8 mouse cellular contexts compared by ENCODE assay signal in genomic region chr3:27689149-27689865, GRCm38 (mm10). TPM values are rescaled to one million over a fixed set of nuclear protein-coding genes. Genes with fewer than 3 reads are reported as not detected.
A peak's percentile ranks its signal among the peaks of the same experiment; 100 is the strongest.
DNase-seq lines count a peak whose midpoint lies in the region; ATAC-seq and TF ChIP-seq lines count a peak whose summit lies in the region.

No protein-coding gene starts in this region.

- H3K4me1 ChIP-seq in cerebellum, adult 2 months (ENCODE audit: control insufficient read depth, insufficient read depth, low read length), result peaks cover 17% of the 10 kb centered on the region; the same call in 1 of the 2 replicates
- H3K4me1 ChIP-seq in heart, embryonic 16.5 days (ENCODE audit: control insufficient read depth, insufficient read depth, low read length), result peaks cover 61% of the 10 kb centered on the region
- H3K4me1 ChIP-seq in liver, embryonic 15.5 days (replicated peaks), result peaks cover 57% of the 10 kb centered on the region

- no peak for TF ChIP-seq POLR2A in cerebellum, adult 2 months (IDR thresholded peaks at IDR 0.05; ENCODE audit: borderline replicate concordance, insufficient read depth, low read length)

- WGBS in cerebellum, adult 2 months, result 40% methylated on average over 12 of the region's 12 CpGs
- WGBS in heart, embryonic 16.5 days, result 60% methylated on average over 12 of the region's 12 CpGs
- WGBS in liver, embryonic 15.5 days (ENCODE audit: insufficient replicate concordance), result 45% methylated on average over 12 of the region's 12 CpGs

- no peaks in the 10 kb centered on the region for H3K9me3 ChIP-seq in heart, embryonic 16.5 days (replicated peaks; ENCODE audit: control insufficient read depth, low read length)
- H3K9me3 ChIP-seq in liver, embryonic 15.5 days (replicated peaks), result no peaks in the 10 kb centered on the region

- no peaks in the 10 kb centered on the region for H3K27me3 ChIP-seq in cerebellum, adult 2 months (ENCODE audit: control insufficient read depth, insufficient read depth, low read length)
- no peaks in the 10 kb centered on the region for H3K27me3 ChIP-seq in heart, embryonic 16.5 days (ENCODE audit: control insufficient read depth, insufficient read depth, low read length)
- no peaks in the 10 kb centered on the region for H3K27me3 ChIP-seq in liver, embryonic 15.5 days

- ATAC-seq in heart, embryonic 16.5 days (replicated peaks; ENCODE audit: extremely low read depth, insufficient read depth, low FRiP score), result no peak
- ATAC-seq in liver, embryonic 15.5 days (ENCODE audit: insufficient read depth), result peak; percentile 37; the same call in 1 of the 2 replicates

- no peak overlapping the region for H3K27ac ChIP-seq in cerebellum, adult 2 months (ENCODE audit: insufficient read depth, low read length)
- H3K27ac ChIP-seq in heart, embryonic 16.5 days (ENCODE audit: low read length), result peak overlapping the region; percentile 75
- peak overlapping the region; percentile 82 for H3K27ac ChIP-seq in liver, embryonic 15.5 days (replicated peaks)

- H3K36me3 ChIP-seq in heart, embryonic 16.5 days (ENCODE audit: control insufficient read depth, insufficient read depth), result no peaks in the 10 kb centered on the region
- no peaks in the 10 kb centered on the region for H3K36me3 ChIP-seq in liver, embryonic 15.5 days (replicated peaks)

- no peak overlapping the region; the same call in 1 of the 2 replicates for H3K4me2 ChIP-seq in heart, embryonic 16.5 days (ENCODE audit: low read depth, low read length)
- H3K4me2 ChIP-seq in liver, embryonic 15.5 days, result peak overlapping the region; percentile 42

- no peak for TF ChIP-seq CTCF in cerebellum, adult 2 months (IDR thresholded peaks at IDR 0.05; ENCODE audit: borderline replicate concordance, insufficient read depth, low read depth, low read length)

- DNase-seq in ovary, postnatal 36 days (ENCODE audit: low spot score), result peak; percentile 71
- DNase-seq in ovary, postnatal 14 days (ENCODE audit: low spot score), result no peak
- DNase-seq in cerebellum, adult 2 months, result peak; percentile 88 to 93
- peak; percentile 48 for DNase-seq in testis, postnatal 14 days (ENCODE audit: low spot score)
- no peak for DNase-seq in frontal cortex, postnatal 25 days (ENCODE audit: low spot score in 2 of 2)
- no peak for DNase-seq in natural killer cell, adult 2 months (ENCODE audit: low spot score in 2 of 2)

- H3K4me3 ChIP-seq in cerebellum, adult 2 months (replicated peaks; ENCODE audit: insufficient read depth, low read depth, low read length), result no peak overlapping the region
- H3K4me3 ChIP-seq in heart, embryonic 16.5 days (ENCODE audit: low read length), result no peak overlapping the region
- no peak overlapping the region for H3K4me3 ChIP-seq in liver, embryonic 15.5 days (replicated peaks)

- no peak overlapping the region for H3K9ac ChIP-seq in heart, embryonic 16.5 days (ENCODE audit: low read length)
- no peak overlapping the region for H3K9ac ChIP-seq in liver, embryonic 15.5 days

RNA-seq across cellular contexts. Expression of gene Fndc3b, which starts 21.8 kb away (rescaled TPM):
- 4.1 and 5.3 TPM in 2 replicates for polyA plus RNA-seq in cerebellum, adult 2 months (2012; rRNA removed)
- polyA plus RNA-seq in heart, embryonic 16.5 days (2015; fragmentation: Nextera tagmentation; extraction: Ambion mirVana), result 21.7 and 24.4 TPM in 2 replicates
- polyA plus RNA-seq in liver, embryonic 15.5 days (2015; fragmentation: Nextera tagmentation; extraction: Ambion mirVana), result 8.5 and 10.8 TPM in 2 replicates

Comparison
In these comparisons a context has a peak if more than half of its experiments do, and no peak if none do; other contexts are left out.
1. DNase-seq: peak in ovary, postnatal 36 days (single experiment), cerebellum, adult 2 months (2 of 2) and testis, postnatal 14 days (single experiment); none in ovary, postnatal 14 days (single experiment), frontal cortex, postnatal 25 days (0 of 2) and natural killer cell, adult 2 months (0 of 2).